Mouse (Mus musculus): Measurements from ENCODE around the gene Ajuba.

DNA sequence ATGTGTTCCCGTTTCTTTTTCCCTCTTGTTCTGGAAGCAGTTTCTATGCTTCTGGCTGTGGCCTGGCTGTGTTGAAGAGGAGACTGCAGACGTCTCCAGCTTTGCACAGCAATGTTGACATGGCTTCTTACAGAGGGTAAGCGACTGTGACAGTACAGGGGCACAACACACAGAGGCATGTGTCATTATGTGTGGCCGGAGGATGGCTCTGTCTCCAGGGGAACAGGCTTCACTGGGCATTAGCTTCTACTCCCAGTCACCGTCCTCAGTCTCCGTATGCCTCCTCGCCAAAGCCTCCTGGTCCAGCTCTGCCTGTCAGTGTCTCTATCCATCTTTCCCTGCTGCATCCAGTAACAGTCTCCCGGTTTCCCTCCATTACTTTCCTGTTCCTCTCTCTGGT, 29.9 kb upstream of the Ajuba start:
- TF ChIP-seq CTCF (IDR thresholded peaks at IDR 0.05; ENCODE audit: control insufficient read depth, insufficient read depth, low read length) (no peak), POLR2A (IDR thresholded peaks at IDR 0.05; ENCODE audit: borderline replicate concordance, control insufficient read depth, low read depth, low read length) (no peak)

All from bone marrow, adult 2 months (tissue).